Mouse (Mus musculus): ENCODE measurements at regions not wholly inside any gene's neighbourhood (a gene's known extent, or its start where the extent isn't known, plus 50 kb on each side); places are given as distances from the start of the nearest gene placed in this dataset.
"Not testable (repeated sequence)": the region's sequence is repeated elsewhere in the genome, so short reads cannot be mapped to it uniquely, and the experiment has no call there.

DNA sequence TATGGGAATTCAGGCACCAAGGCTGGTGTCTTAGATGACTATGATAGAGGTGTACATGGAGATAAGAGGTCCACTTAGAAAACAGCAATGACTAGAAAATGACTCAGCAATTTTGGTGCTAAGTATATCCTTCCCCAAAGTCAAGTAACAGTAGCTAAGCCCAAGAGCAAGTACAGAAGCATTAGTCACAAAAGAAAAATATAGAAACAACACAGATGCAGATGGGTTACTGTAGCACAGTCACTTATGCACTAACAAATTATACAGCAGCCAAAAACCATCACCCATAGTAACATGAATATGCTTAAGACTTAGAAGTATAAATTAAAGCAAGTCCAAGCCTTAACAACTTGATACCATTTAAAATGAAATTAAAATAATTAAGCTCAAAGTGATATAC lies 378.5 kb upstream of the Meis2 start:
- intact Hi-C loops (cut with DNase I): no loop called here

DNA sequence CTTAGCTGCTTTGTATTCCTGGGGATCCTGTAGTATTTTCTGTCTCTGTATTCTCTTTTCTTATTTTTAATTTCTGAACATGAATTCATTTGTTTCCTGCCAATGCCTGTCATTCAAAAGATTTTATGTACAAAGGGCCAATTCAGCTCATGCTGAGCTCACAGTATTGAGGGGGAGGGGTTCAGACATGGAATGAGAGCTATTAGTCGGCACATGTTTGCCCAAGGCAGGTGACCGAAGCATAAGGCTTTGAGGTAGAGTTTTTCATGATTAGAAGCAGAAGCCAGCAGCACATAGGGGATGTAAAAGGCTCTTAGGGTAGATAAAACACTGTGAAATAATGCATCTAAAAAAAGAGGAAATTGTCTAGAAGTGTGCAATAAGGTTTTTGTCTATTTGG lies 374.6 kb upstream of the Meis2 start:
- no peak for DNase-seq (ENCODE audit: extremely low spot score in 1 of 2, low spot score in 2 of 2)
- intact Hi-C loops (cut with DNase I): no loop called here

More for the DNA sequence above, 378.5 kb upstream of the Meis2 start:
- peak in 1 of 2 experiments; percentile 3 for DNase-seq (ENCODE audit: extremely low spot score in 1 of 2, low spot score in 2 of 2)

DNA sequence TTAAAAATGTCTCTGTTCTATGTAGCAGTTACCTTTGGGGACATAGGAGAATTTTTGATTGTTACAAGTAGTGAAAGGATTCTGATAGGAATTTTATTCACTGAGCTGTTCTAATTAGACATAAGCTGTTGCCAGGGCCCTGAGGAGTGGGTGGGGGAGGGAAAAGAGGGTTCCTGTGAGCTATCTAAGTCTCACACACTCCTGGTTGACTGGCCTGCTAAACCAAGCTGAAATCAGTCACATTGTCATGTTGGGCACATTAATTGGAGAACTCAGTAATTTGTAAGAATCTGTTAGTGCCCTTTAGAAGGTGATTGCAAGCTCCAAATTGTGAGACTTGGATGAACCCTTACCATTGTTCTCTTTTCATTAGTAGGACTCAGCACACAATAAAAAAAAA lies 367.8 kb upstream of the Meis2 start:
- intact Hi-C loops (cut with DNase I): no loop called here
- DNase-seq (ENCODE audit: extremely low spot score in 1 of 2, low spot score in 2 of 2): no peak

DNA sequence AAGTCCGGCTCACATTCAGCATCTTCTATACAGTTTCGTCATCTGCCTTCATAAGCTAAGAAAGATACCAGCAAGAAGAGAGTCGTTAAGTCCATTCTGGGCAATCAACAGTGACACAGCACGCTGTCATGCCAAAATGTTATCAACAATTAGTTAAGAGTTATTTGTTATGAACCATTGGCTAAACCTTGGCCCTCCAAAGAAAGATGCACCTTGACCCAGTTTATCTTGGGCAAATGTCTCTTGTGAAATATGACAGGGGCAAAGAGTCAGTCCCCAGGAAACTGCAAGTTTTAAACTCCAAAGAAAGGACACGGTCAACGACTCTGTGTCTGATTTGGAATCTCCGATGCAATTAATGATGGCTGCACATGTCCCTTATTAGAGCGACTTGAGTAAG lies 358.5 kb upstream of the Meis2 start:
- intact Hi-C loops (cut with DNase I): no loop called here
- no peak for DNase-seq (ENCODE audit: extremely low spot score in 1 of 2, low spot score in 2 of 2)

DNA sequence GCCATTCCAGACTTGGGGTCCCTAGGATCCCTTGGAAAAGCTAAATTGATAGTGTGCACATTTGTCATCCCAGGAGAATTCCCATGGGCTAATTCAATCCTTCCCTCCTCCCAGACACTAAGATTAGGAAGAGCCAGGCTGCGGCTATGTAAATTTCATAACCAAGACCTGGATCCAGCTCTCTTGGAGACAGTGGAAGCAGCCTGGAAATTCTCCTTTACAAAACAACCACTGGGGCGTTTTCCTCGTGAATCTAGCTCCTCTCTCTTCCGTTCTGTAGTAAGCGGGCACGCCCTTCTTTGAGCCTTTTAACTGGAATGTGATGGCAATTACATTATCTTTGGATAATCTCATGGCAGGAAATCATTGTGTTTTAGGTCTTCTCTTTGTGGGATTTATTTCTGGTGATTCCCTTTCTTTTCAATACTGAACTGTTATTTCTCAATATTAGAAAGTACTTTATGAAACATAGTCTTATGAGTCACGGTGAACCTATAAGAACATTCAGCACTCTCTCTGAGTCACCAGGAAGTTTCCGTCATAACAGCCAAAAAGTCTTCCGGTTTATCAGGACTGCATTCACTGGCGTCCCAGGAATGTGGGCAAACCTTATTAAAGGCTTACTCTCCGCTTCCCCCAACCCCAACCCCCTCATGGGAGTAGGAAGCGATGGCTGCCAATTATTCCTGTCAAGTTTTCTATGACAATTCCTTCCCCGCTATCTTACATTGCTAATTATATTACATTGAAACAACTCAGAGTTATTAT lies 352.0 kb upstream of the Meis2 start:
- intact Hi-C loops (cut with DNase I): no loop called here
- DNase-seq (ENCODE audit: extremely low spot score in 1 of 2, low spot score in 2 of 2): no peak

DNA sequence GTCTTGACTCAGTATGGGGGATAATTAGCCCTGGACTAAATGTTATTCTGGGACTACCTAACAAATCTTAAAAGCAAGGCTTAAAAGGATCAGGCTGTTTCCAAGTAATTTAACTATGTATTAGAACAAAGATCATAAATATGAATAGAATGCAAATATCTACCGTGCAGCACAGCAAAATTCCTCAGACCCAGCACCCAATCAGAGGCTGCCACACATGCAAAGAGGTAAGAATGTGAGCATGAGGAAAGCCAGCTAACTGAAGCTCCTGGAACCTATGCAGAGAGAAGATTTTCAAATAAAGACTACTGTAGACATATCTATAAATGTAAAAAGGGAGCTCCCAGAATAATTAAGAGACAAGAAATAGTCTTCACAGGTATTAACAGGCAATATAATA lies 350.1 kb upstream of the Meis2 start:
- intact Hi-C loops (cut with DNase I): no loop called here
- no peak for DNase-seq (ENCODE audit: extremely low spot score in 1 of 2, low spot score in 2 of 2)

GRCm38 (mm10) chr2:116402113-116402512 lies 336.5 kb upstream of the Meis2 start:
- intact Hi-C loops (cut with DNase I): no loop called here
- no peak for DNase-seq (ENCODE audit: extremely low spot score in 1 of 2, low spot score in 2 of 2)

DNA sequence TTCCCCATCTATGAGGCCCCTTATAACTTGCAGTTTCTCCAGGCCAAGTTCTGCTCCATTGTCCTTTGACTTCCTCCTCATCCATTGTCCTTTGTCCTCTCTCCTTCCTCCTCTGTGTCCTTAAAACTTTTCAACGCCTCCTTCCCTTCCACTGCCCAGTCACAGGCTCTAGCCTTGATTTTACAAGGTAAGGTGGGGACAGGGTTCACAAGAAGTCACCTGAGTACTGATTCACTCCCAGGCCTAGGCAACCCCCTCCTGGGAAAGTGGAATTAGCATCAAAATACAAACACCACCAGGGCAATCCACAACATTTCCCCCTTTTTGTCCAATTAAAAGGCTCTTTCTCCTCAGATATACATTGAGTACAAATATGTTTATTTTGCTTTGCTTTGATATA lies 334.3 kb upstream of the Meis2 start:
- intact Hi-C loops (cut with DNase I): no loop called here
- no peak for DNase-seq (ENCODE audit: extremely low spot score in 1 of 2, low spot score in 2 of 2)

GRCm38 (mm10) chr2:116368811-116369210 lies 303.2 kb upstream of the Meis2 start:
- intact Hi-C loops (cut with DNase I): no loop called here
- DNase-seq (ENCODE audit: extremely low spot score in 1 of 2, low spot score in 2 of 2): no peak

DNA sequence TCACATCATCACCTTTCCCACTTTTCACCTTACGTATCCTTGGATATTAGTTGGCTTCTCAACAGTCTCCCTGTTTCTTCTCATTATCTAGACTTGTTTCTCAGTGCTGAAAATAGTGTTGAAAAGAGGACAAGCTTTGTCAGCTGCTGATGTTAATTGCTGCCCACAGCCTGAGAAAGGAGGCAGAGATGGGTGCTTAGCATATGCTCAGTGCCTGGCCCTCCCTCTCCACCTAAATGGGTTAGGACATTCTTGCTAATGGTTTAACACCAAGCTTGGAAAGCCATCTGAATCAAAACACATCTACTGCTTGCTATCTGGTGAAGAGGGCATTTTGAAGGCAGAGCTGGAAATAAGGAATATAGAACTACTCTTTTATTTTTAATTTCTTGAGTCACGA lies 298.5 kb upstream of the Meis2 start:
- intact Hi-C loops (cut with DNase I): no loop called here

GRCm38 (mm10) chr2:116358145-116358544 lies 292.5 kb upstream of the Meis2 start:
- intact Hi-C loops (cut with DNase I): no loop called here
- no peak for DNase-seq (ENCODE audit: extremely low spot score in 1 of 2, low spot score in 2 of 2)

More for the DNA sequence above, 298.5 kb upstream of the Meis2 start:
- no peak for DNase-seq (ENCODE audit: extremely low spot score in 1 of 2, low spot score in 2 of 2)

- intact Hi-C loops (cut with DNase I): no loop called here
- no peak for DNase-seq (ENCODE audit: extremely low spot score in 1 of 2, low spot score in 2 of 2)
These were observed 282.9 kb upstream of the Meis2 start for GRCm38 (mm10) chr2:116348530-116348914.

DNA sequence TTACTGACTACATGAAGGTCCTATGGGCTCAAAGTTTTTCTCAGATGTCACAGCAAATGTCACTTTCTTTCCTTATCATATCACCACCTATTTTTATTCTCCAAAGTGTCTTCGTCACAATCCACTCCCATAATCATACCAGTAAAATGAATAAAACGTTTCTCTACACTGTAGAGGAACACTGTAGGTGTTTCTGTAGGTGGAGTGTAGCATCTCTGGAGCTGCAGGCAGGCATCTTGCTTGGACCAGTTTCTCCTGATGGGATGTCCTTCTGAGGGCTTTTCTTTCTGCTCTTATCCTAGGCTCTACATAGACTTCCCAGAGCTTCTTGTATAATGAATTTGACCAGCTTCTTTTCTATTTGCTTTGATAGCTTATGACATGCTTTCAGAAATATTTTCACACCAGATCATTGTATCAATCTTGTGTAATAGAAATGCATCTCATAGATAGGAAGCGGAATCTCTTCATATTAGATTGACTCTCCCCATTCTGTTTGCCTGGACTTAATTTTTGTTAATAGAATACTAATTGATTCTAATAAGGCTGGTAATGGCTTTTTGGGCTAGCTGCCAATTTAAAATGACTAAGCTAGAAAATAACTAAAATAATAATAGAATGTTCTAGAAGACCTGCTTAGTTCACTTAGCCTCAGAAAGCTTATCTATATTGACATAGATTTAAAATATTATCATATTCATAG lies 282.3 kb upstream of the Meis2 start:
- intact Hi-C loops (cut with DNase I): no loop called here
- DNase-seq (ENCODE audit: extremely low spot score in 1 of 2, low spot score in 2 of 2): no peak

DNA sequence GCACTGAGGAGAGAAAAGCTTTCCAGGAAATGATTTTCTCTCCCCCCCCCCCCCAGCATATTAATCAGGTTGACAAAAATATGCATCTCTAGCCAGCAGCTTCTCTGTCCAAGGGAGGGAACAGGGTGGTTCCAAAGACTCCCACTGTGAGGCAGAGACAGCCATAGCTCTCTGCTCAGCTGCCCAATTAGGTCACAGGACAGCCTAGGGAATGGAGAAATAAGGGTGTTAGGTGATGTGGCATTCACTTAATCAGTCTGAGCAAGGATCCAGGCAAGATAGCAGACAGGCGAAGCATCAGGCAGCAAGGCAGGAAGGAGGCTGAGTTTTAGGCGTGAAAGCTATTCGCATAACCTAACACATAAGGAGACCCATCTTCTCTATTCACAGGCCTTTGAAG lies 266.2 kb upstream of the Meis2 start:
- intact Hi-C loops (cut with DNase I): no loop called here
- no peak for DNase-seq (ENCODE audit: extremely low spot score in 1 of 2, low spot score in 2 of 2)

DNA sequence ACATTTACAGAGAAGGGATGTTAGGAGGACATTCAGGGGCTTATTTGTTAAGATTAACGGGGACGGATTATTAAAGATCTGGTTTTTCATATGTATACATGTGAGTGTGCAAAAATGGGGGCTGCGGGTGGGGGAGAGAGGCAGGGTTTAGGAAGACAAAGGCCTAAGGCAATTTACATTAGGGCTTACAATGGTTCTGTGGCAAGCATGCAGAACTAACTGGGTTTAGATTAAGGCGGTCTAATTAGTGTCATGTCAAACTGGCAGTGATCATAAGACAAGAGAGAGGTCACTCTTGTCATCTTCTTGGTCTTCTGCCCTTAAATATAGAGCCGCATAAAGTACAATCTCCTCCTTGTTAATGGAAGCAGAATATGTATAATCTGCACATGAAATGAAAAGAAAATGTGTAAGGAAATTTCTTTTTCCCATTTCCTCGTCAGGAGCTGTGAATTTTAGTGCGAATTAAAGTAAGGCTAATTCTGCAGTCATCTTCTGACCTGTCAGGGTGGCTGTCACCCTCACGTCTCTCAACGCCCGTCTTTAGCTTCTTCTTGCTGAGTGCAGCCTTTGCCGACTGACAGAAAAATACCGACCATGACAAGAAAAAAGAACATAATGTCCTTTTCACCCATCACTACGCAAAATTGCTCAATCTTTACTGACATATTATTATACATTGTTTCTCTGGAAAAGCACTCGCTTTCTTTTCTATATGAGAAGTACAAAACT lies 256.6 kb upstream of the Meis2 start:
- no peak for DNase-seq (ENCODE audit: extremely low spot score in 1 of 2, low spot score in 2 of 2)
- intact Hi-C loops (cut with DNase I): no loop called here

DNA sequence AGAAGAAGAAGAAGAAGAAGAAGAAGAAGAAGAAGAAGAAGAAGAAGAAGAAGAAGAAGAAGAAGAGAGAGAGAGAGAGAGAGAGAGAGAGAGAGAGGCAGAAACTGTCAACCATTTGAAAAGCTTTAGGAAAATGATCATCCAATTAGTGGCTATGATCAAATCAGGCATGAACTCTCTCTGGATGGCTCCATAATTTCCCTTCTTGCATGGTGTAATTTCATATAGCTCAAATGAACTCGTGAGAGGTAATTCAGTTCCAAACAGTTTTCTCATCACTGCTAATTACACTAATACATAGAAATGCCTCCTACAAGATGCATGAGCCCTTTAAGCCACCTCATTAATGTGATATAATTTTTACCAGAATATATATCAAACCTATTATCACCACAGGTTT lies 233.9 kb upstream of the Meis2 start:
- intact Hi-C loops (cut with DNase I): no loop called here

DNA sequence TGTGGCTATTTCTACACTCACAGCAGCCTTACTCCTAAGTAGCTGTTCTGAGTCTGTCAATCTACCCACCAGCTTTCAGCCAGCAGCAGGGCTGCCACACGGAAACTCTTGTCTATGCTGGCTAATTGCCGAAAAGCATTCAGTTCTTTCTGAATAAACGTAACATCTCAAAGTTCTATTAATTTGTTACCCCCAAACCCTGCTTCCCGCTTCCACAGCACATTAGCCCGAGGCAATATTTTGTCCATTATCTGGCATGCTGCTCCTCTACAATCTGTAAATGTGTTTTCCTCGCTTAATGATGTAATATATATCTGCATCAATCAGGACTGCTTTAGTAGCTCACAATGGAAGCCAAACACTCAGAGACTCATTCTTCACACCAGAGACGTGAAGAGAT lies 224.2 kb upstream of the Meis2 start:
- intact Hi-C loops (cut with DNase I): no loop called here
- DNase-seq (ENCODE audit: extremely low spot score in 1 of 2, low spot score in 2 of 2): no peak

More for the DNA sequence above, 233.9 kb upstream of the Meis2 start:
- no peak for DNase-seq (ENCODE audit: extremely low spot score in 1 of 2, low spot score in 2 of 2)

DNA sequence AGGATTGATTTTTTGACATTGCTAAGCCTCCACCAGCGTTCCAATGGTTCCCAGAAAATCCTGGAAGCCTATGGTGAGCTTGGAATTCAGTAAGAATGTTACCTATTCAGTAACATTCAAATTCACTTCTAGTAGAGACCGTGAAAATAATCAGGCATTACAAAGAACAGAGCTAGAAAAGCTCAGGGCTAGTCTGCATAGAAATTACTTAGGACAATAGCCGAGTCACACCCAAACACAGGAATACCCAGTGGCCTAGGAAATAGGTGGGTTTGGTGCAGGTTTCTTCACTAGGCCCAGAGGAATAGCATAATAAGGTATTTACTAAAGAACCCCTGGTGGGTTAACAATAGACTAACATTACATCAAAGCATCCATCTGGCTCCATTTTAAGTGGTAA lies 177.6 kb upstream of the Meis2 start:
- intact Hi-C loops (cut with DNase I); DNase-seq (ENCODE audit: extremely low spot score in 1 of 2, low spot score in 2 of 2): not testable (repeated sequence)

GRCm38 (mm10) chr2:116236731-116237130 lies 171.1 kb upstream of the Meis2 start:
- DNase-seq (ENCODE audit: extremely low spot score in 1 of 2, low spot score in 2 of 2): peak in 1 of 2 experiments; percentile 10
- intact Hi-C loops (cut with DNase I): no loop called here

DNA sequence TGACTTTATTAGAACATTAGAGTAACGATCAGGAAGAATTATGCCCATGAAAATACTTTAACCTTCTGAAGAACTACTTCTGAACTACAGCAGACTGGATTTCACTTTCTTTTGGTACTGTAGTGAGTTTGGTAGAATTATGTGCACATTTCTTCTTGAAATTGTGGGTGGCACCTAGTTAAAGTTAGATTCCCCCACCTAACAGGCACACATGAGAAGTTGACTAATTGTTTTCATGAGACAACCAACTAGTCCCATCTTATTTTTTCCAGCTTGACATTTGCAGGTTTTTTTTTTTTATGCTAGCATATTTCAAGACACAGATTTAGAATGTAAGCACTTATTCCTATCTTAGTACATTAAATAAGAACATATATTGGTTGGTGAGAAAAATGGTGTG lies 167.2 kb upstream of the Meis2 start:
- intact Hi-C loops (cut with DNase I): no loop called here
- DNase-seq (ENCODE audit: extremely low spot score in 1 of 2, low spot score in 2 of 2): no peak
